In genomic region chr4:46432339-46433036, GRCm38 (mm10) we compare ENCODE assay signal across 20 mouse cellular contexts. TPM values are rescaled to one million over a fixed set of nuclear protein-coding genes. Genes with fewer than 3 reads are reported as not detected.
DNase-seq lines count a peak whose midpoint lies in the region; ATAC-seq and TF ChIP-seq lines count a peak whose summit lies in the region.
"Had no signal": no experiment of that assay in that cellular context is flagged by ENCODE, and none has a peak within 500 bp of the region (broad histone marks: within the 10 kb centered on the region; RNA-seq: fewer than 3 reads in every experiment).

No protein-coding gene starts in this region.

- H3K9me3 ChIP-seq in heart, embryonic 11.5 days (replicated peaks; ENCODE audit: control insufficient read depth, low read length): no peaks in the 10 kb centered on the region
- no peaks in the 10 kb centered on the region for H3K9me3 ChIP-seq in G1E (replicated peaks)
- H3K9me3 ChIP-seq in liver, embryonic 16.5 days (replicated peaks; ENCODE audit: control insufficient read depth, low read length): no peaks in the 10 kb centered on the region
- no peaks in the 10 kb centered on the region for H3K9me3 ChIP-seq in neural tube, embryonic 15.5 days (replicated peaks)
- H3K9me3 ChIP-seq: midbrain, embryonic 13.5 days had no signal

- no peak for TF ChIP-seq EP300 in heart, adult 2 months (IDR thresholded peaks at IDR 0.05; ENCODE audit: insufficient read depth, low read depth, low read length)

- TF ChIP-seq CTCF in heart, adult 2 months (IDR thresholded peaks at IDR 0.05): no peak
- no peak for TF ChIP-seq CTCF in G1E (IDR thresholded peaks at IDR 0.05; ENCODE audit: low read depth, low read length)

- H3K4me3 ChIP-seq in heart, embryonic 11.5 days (ENCODE audit: low read depth, low read length): no peak overlapping the region
- no peak overlapping the region for H3K4me3 ChIP-seq in heart, adult 2 months
- H3K4me3 ChIP-seq in G1E (ENCODE audit: low read depth, low read length): peak overlapping the region; percentile 48; the same call in 1 of the 2 replicates
- H3K4me3 ChIP-seq in liver, embryonic 16.5 days (ENCODE audit: low read depth, low read length): peak overlapping the region; percentile 37
- H3K4me3 ChIP-seq in neural tube, embryonic 15.5 days (replicated peaks): no peak overlapping the region
- H3K4me3 ChIP-seq: midbrain, embryonic 13.5 days had no signal

- H3K36me3 ChIP-seq in heart, embryonic 11.5 days (ENCODE audit: control insufficient read depth, insufficient read depth, low read length): no peaks in the 10 kb centered on the region
- H3K36me3 ChIP-seq in heart, adult 2 months (ENCODE audit: control insufficient read depth, insufficient read depth, low read length): no peaks in the 10 kb centered on the region
- no peaks in the 10 kb centered on the region for H3K36me3 ChIP-seq in G1E (replicated peaks)
- no peaks in the 10 kb centered on the region for H3K36me3 ChIP-seq in liver, embryonic 16.5 days (ENCODE audit: control insufficient read depth, insufficient read depth)
- H3K36me3 ChIP-seq in neural tube, embryonic 15.5 days: no peaks in the 10 kb centered on the region
- H3K36me3 ChIP-seq: midbrain, embryonic 13.5 days had no signal

- DNase-seq in heart, adult 2 months: no peak
- no peak for DNase-seq in G1E (ENCODE audit: low spot score)
- no peak for DNase-seq in right cerebral cortex, postnatal 10 days (ENCODE audit: low spot score in 2 of 2)
- DNase-seq: adrenal gland, adult 8-10 months; cerebellum, adult 8-10 months; gastrocnemius, postnatal 14 days; layer of hippocampus, postnatal 36 days; lung, adult 18-20 months; right cerebral cortex, adult 18-20 months; thymus, adult 18-20 months had no signal

- peak; percentile 86 for ATAC-seq in heart, embryonic 11.5 days (replicated peaks; ENCODE audit: insufficient number of reproducible peaks, low FRiP score, low TSS enrichment)
- ATAC-seq in G1E (ENCODE audit: extremely low read depth, insufficient number of reproducible peaks, low FRiP score, poor library complexity, severe bottlenecking): peak; percentile 57; the same call in 1 of the 2 replicates
- ATAC-seq in erythroid progenitor cell, adult 5-6 weeks (replicated peaks; ENCODE audit: low FRiP score, poor library complexity, severe bottlenecking): peak; percentile 98
- ATAC-seq in liver, embryonic 16.5 days (ENCODE audit: low read depth): peak; percentile 99
- no peak for ATAC-seq in inflammation-experienced regulatory T-cells, adult 6 months
- no peak for ATAC-seq in neural tube, embryonic 15.5 days (ENCODE audit: low FRiP score)
- ATAC-seq: midbrain, embryonic 13.5 days had no signal

- no peaks in the 10 kb centered on the region for H3K27me3 ChIP-seq in heart, embryonic 11.5 days (ENCODE audit: control insufficient read depth, insufficient read depth, low read length)
- no peaks in the 10 kb centered on the region for H3K27me3 ChIP-seq in heart, adult 2 months (ENCODE audit: control insufficient read depth, insufficient read depth, low read length)
- no peaks in the 10 kb centered on the region for H3K27me3 ChIP-seq in G1E (ENCODE audit: insufficient read depth, low read length)
- H3K27me3 ChIP-seq in liver, embryonic 16.5 days (ENCODE audit: control insufficient read depth, insufficient read depth, low read depth, low read length): no peaks in the 10 kb centered on the region
- no peaks in the 10 kb centered on the region for H3K27me3 ChIP-seq in neural tube, embryonic 15.5 days (replicated peaks)
- H3K27me3 ChIP-seq: midbrain, embryonic 13.5 days had no signal

- WGBS in heart, embryonic 11.5 days (ENCODE audit: insufficient replicate concordance): 63% methylated on average over 12 of the region's 12 CpGs
- 75% methylated on average over 12 of the region's 12 CpGs for whole genome bisulfite sequencing in heart, adult 2 months
- 38% methylated on average over 12 of the region's 12 CpGs for WGBS in liver, embryonic 16.5 days (ENCODE audit: insufficient replicate concordance)
- WGBS in neural tube, embryonic 15.5 days: 90% methylated on average over 12 of the region's 12 CpGs

- no peaks in the 10 kb centered on the region for H3K79me2 ChIP-seq in heart, adult 2 months (replicated peaks; ENCODE audit: control insufficient read depth, insufficient read depth, low read length)

- H3K4me2 ChIP-seq in heart, embryonic 11.5 days: peak overlapping the region; percentile 12; the same call in 1 of the 2 replicates
- peak overlapping the region; percentile 70 for H3K4me2 ChIP-seq in liver, embryonic 16.5 days (ENCODE audit: low read depth, low read length)
- H3K4me2 ChIP-seq in neural tube, embryonic 15.5 days: no peak overlapping the region
- H3K4me2 ChIP-seq: midbrain, embryonic 13.5 days had no signal

- intact Hi-C loops in heart, adult 2 months (cut with DNase I): no loop called here

- H3K9ac ChIP-seq in heart, embryonic 11.5 days (ENCODE audit: low read depth, low read length): no peak overlapping the region
- H3K9ac ChIP-seq in heart, adult 2 months (ENCODE audit: low read depth, low read length): no peak overlapping the region
- H3K9ac ChIP-seq in liver, embryonic 16.5 days (ENCODE audit: low read depth, low read length): peak overlapping the region; percentile 65
- H3K9ac ChIP-seq in neural tube, embryonic 15.5 days (replicated peaks): no peak overlapping the region
- H3K9ac ChIP-seq: midbrain, embryonic 13.5 days had no signal

- peak overlapping the region; percentile 62; the same call in 1 of the 2 replicates for H3K27ac ChIP-seq in heart, embryonic 11.5 days (ENCODE audit: low read depth, low read length)
- H3K27ac ChIP-seq in heart, adult 2 months: no peak overlapping the region
- H3K27ac ChIP-seq in liver, embryonic 16.5 days (ENCODE audit: low read length): peak overlapping the region; percentile 98
- no peak overlapping the region for H3K27ac ChIP-seq in neural tube, embryonic 15.5 days (replicated peaks)
- H3K27ac ChIP-seq: macrophage; midbrain, embryonic 13.5 days had no signal

- TF ChIP-seq POLR2A in heart, adult 2 months (IDR thresholded peaks at IDR 0.05; ENCODE audit: insufficient read depth, low read depth, low read length): no peak

- H3K4me1 ChIP-seq in heart, embryonic 11.5 days (ENCODE audit: control insufficient read depth, insufficient read depth, low read length): no peaks in the 10 kb centered on the region
- H3K4me1 ChIP-seq in heart, adult 2 months (ENCODE audit: control insufficient read depth, insufficient read depth, low read length): no peaks in the 10 kb centered on the region
- H3K4me1 ChIP-seq in G1E (ENCODE audit: insufficient read depth, low read depth, low read length): peaks cover 31% of the 10 kb centered on the region
- H3K4me1 ChIP-seq in liver, embryonic 16.5 days (ENCODE audit: control insufficient read depth, low read depth, low read length): peaks cover 44% of the 10 kb centered on the region
- H3K4me1 ChIP-seq in neural tube, embryonic 15.5 days: no peaks in the 10 kb centered on the region

RNA-seq across cellular contexts. Expression of gene Anp32b, which starts 18.2 kb away (rescaled TPM):
- 213 and 243 TPM in 2 replicates for polyA plus RNA-seq in heart, embryonic 11.5 days (2014; fragmentation: Nextera tagmentation; extraction: Ambion mirVana)
- total RNA-seq in heart, adult 2 months (2021): 10 to 100 TPM; 53.5 to 57.8 TPM
- 9.5 and 14.2 TPM in 2 replicates for polyA plus RNA-seq in heart, adult 2 months (2012; rRNA removed)
- total RNA-seq in G1E (2014; fragmentation: Nextera tagmentation): 667 and 728 TPM in 2 replicates
- 28.6 and 40.8 TPM in 2 replicates for total RNA-seq in G1E (2017)
- polyA plus RNA-seq in G1E (2012): 900 and 1,076 TPM in 2 replicates
- 1,527 and 1,581 TPM in 2 replicates for total RNA-seq in erythroid progenitor cell, adult 5-6 weeks (2015; ENCODE audit: low replicate concordance)
- 312 and 462 TPM in 2 replicates for total RNA-seq in erythroid progenitor cell, adult 5-6 weeks (2017; ENCODE audit: low replicate concordance)
- 318 and 338 TPM in 2 replicates for polyA plus RNA-seq in liver, embryonic 16.5 days (2015; fragmentation: Nextera tagmentation; extraction: Ambion mirVana)
- polyA plus RNA-seq in inflammation-experienced regulatory T-cells, adult 6 months (2017; shearing (Covaris generic)): 10 to 100 TPM; 46.4 to 53.4 (median 46.5) TPM
- 70.3 and 129 TPM in 2 replicates for polyA plus RNA-seq in neural tube, embryonic 15.5 days (2015; fragmentation: Nextera tagmentation; extraction: Ambion mirVana)

RNA-seq across cellular contexts. Expression of gene Hemgn, which starts 19.2 kb away (rescaled TPM):
- polyA plus RNA-seq in heart, embryonic 11.5 days (2014; fragmentation: Nextera tagmentation; extraction: Ambion mirVana): 64.3 and 76.3 TPM in 2 replicates
- total RNA-seq in heart, adult 2 months (2021): under 1 TPM; 0.10 to 0.73 TPM
- polyA plus RNA-seq in heart, adult 2 months (2012; rRNA removed): 0.06 TPM in 1 of 2 replicates, not detected in the other
- 39.3 and 132 TPM in 2 replicates for total RNA-seq in G1E (2014; fragmentation: Nextera tagmentation)
- total RNA-seq in G1E (2017): 20.9 and 24.3 TPM in 2 replicates
- 5.8 and 6.3 TPM in 2 replicates for polyA plus RNA-seq in G1E (2012)
- total RNA-seq in erythroid progenitor cell, adult 5-6 weeks (2015; ENCODE audit: low replicate concordance): 1,402 and 1,484 TPM in 2 replicates
- total RNA-seq in erythroid progenitor cell, adult 5-6 weeks (2017; ENCODE audit: low replicate concordance): 1,540 and 1,607 TPM in 2 replicates
- polyA plus RNA-seq in liver, embryonic 16.5 days (2015; fragmentation: Nextera tagmentation; extraction: Ambion mirVana): 375 and 394 TPM in 2 replicates
- under 1 TPM in 2 of 3 experiments, not detected in 1; 0.15 to 0.32 TPM for polyA plus RNA-seq in inflammation-experienced regulatory T-cells, adult 6 months (2017; shearing (Covaris generic))
- 0.24 and 1.2 TPM in 2 replicates for polyA plus RNA-seq in neural tube, embryonic 15.5 days (2015; fragmentation: Nextera tagmentation; extraction: Ambion mirVana)
- total RNA-seq: CH12.LX; gastrocnemius, postnatal 14 days; layer of hippocampus, adult 18-20 months; layer of hippocampus, postnatal 36 days; left cerebral cortex, postnatal 36 days had no signal
- polyA plus RNA-seq: macrophage had no signal

RNA-seq across cellular contexts. Expression of gene Trmo, which starts 43.3 kb away (rescaled TPM):
- polyA plus RNA-seq in heart, embryonic 11.5 days (2014; fragmentation: Nextera tagmentation; extraction: Ambion mirVana): 8.4 and 11.5 TPM in 2 replicates
- total RNA-seq in heart, adult 2 months (2021): 1 to 10 TPM; 3.8 to 4.1 TPM
- 3.7 and 5.3 TPM in 2 replicates for polyA plus RNA-seq in heart, adult 2 months (2012; rRNA removed)
- 7.1 and 12.9 TPM in 2 replicates for total RNA-seq in G1E (2014; fragmentation: Nextera tagmentation)
- 17.9 and 20.4 TPM in 2 replicates for total RNA-seq in G1E (2017)
- polyA plus RNA-seq in G1E (2012): 2.9 and 4.2 TPM in 2 replicates
- 89.0 and 90.1 TPM in 2 replicates for total RNA-seq in erythroid progenitor cell, adult 5-6 weeks (2015; ENCODE audit: low replicate concordance)
- total RNA-seq in erythroid progenitor cell, adult 5-6 weeks (2017; ENCODE audit: low replicate concordance): 49.6 and 97.9 TPM in 2 replicates
- polyA plus RNA-seq in liver, embryonic 16.5 days (2015; fragmentation: Nextera tagmentation; extraction: Ambion mirVana): 6.3 and 7.1 TPM in 2 replicates
- polyA plus RNA-seq in inflammation-experienced regulatory T-cells, adult 6 months (2017; shearing (Covaris generic)): 10 to 100 TPM in 2 of 3 experiments, 1 to 10 TPM in 1; 8.1 to 18.0 (median 15.4) TPM
- polyA plus RNA-seq in neural tube, embryonic 15.5 days (2015; fragmentation: Nextera tagmentation; extraction: Ambion mirVana): 8.4 and 10.7 TPM in 2 replicates

RNA-seq across cellular contexts. Expression of gene Nans, which starts 56.6 kb away (rescaled TPM):
- 75.7 and 84.2 TPM in 2 replicates for polyA plus RNA-seq in heart, embryonic 11.5 days (2014; fragmentation: Nextera tagmentation; extraction: Ambion mirVana)
- total RNA-seq in heart, adult 2 months (2021): 10 to 100 TPM; 11.3 to 16.4 TPM
- polyA plus RNA-seq in heart, adult 2 months (2012; rRNA removed): 12.0 and 17.3 TPM in 2 replicates
- total RNA-seq in G1E (2014; fragmentation: Nextera tagmentation): 63.1 and 64.9 TPM in 2 replicates
- 79.3 and 82.6 TPM in 2 replicates for total RNA-seq in G1E (2017)
- polyA plus RNA-seq in G1E (2012): 55.0 and 57.1 TPM in 2 replicates
- 25.6 and 32.4 TPM in 2 replicates for total RNA-seq in erythroid progenitor cell, adult 5-6 weeks (2015; ENCODE audit: low replicate concordance)
- 22.1 and 29.0 TPM in 2 replicates for total RNA-seq in erythroid progenitor cell, adult 5-6 weeks (2017; ENCODE audit: low replicate concordance)
- 40.5 and 48.3 TPM in 2 replicates for polyA plus RNA-seq in liver, embryonic 16.5 days (2015; fragmentation: Nextera tagmentation; extraction: Ambion mirVana)
- polyA plus RNA-seq in inflammation-experienced regulatory T-cells, adult 6 months (2017; shearing (Covaris generic)): 10 to 100 TPM; 63.1 to 97.7 (median 70.1) TPM
- 76.5 and 85.4 TPM in 2 replicates for polyA plus RNA-seq in neural tube, embryonic 15.5 days (2015; fragmentation: Nextera tagmentation; extraction: Ambion mirVana)

Comparison
In these comparisons a context has a peak if more than half of its experiments do, and no peak if none do; other contexts are left out.
1. H3K27ac ChIP-seq: peak in heart, embryonic 11.5 days (single experiment) and liver, embryonic 16.5 days (single experiment); none in heart, adult 2 months (single experiment) and neural tube, embryonic 15.5 days (single experiment).
2. ATAC-seq: peak in heart, embryonic 11.5 days (single experiment), G1E (single experiment), erythroid progenitor cell, adult 5-6 weeks (single experiment) and liver, embryonic 16.5 days (single experiment); none in inflammation-experienced regulatory T-cells, adult 6 months (single experiment) and neural tube, embryonic 15.5 days (single experiment).
3. H3K4me3 ChIP-seq: peak in G1E (single experiment) and liver, embryonic 16.5 days (single experiment); none in heart, embryonic 11.5 days (single experiment), heart, adult 2 months (single experiment) and neural tube, embryonic 15.5 days (single experiment).